Mouse (Mus musculus): Measurements from ENCODE around the gene Wnt2b. TPM values are rescaled to one million over a fixed set of nuclear protein-coding genes. Genes with fewer than 3 reads are reported as not detected.

Wnt2b gene
- total and polyA plus RNA-seq, 3 experiments, result 0.16 TPM; not detected in 2

GRCm38 (mm10) chr3:105000561-105000960 lies 38.8 kb upstream of the Wnt2b start:
- H3K79me2 ChIP-seq (replicated peaks; ENCODE audit: control insufficient read depth, extremely low read depth, insufficient read depth, poor library complexity, severe bottlenecking), result no peaks in the 10 kb centered on the region
- peaks cover 0 to 7% of the 10 kb centered on the region in 2 experiments; a peak in 2 of 4 replicates for H3K4me1 ChIP-seq (ENCODE audit: control insufficient read depth in 1 of 2, insufficient read depth in 2 of 2)
- H3K36me3 ChIP-seq (replicated peaks in 1 of 2; ENCODE audit: control insufficient read depth in 1 of 2, insufficient read depth in 1 of 2, low read length in 1 of 2), result no peaks in the 10 kb centered on the region
- in situ Hi-C loops (cut with MboI; ENCODE audit: low pct_ligation_motif_present, low pct_unique_long_range_greater_than_20kb, low sequenced_read_pairs) (no loop called here), dilution Hi-C loops (cut with MboI; ENCODE audit: extremely low pct_ligation_motif_present, extremely low pct_unique_long_range_greater_than_20kb, low sequenced_read_pairs) (no loop called here)
- H3K27me3 ChIP-seq (replicated peaks), result no peaks in the 10 kb centered on the region
- H3K9me3 ChIP-seq (replicated peaks; ENCODE audit: low read length), result no peaks in the 10 kb centered on the region
- no peak overlapping the region for H3K4me2 ChIP-seq (ENCODE audit: insufficient read depth, low read depth, poor library complexity, severe bottlenecking)
- TF ChIP-seq NELFE (IDR thresholded peaks at IDR 0.05; ENCODE audit: low read depth, low read length), result no peak
- 0 out of 2 replicates have a peak, but pooled peaks have one; percentile 10 for TF ChIP-seq EP300 (IDR thresholded peaks at IDR 0.05; ENCODE audit: low read length)
- DNase-seq (ENCODE audit: extremely low read depth), result no peak
- no peak overlapping the region for H3K9ac ChIP-seq (ENCODE audit: insufficient read depth, low read depth)
- H3K27ac ChIP-seq (ENCODE audit: insufficient read depth, low read depth), result no peak overlapping the region
- no peak overlapping the region for H3K4me3 ChIP-seq (replicated peaks in 1 of 3; ENCODE audit: low read depth in 2 of 3, low read length in 2 of 3, poor library complexity in 1 of 3)

DNA sequence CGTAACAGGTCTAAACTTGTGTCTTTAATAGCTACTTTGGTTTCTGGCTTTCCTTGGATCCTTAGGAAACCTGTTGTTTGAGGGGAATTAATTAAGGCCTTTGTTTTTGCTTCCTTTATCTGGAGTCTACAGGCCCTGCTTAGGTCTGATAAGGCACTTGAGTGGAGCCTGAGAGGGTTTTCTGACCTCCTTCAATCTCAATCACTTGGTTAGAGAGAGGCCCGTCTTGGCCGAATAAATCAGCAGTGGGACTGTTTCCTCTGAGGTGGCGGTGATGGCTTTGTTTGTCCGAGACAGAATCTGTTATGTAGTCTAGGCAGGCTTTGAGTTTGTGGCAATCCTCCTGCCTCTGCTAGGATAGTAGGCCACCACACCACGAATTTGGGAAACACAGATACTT lies 35.8 kb upstream of the Wnt2b start:
- H3K9ac ChIP-seq (ENCODE audit: insufficient read depth, low read depth), result no peak overlapping the region
- peaks cover 0 to 11% of the 10 kb centered on the region in 2 experiments; a peak in 2 of 4 replicates for H3K4me1 ChIP-seq (ENCODE audit: control insufficient read depth in 1 of 2, insufficient read depth in 2 of 2)
- DNase-seq (ENCODE audit: extremely low read depth), result no peak
- no peaks in the 10 kb centered on the region for H3K79me2 ChIP-seq (replicated peaks; ENCODE audit: control insufficient read depth, extremely low read depth, insufficient read depth, poor library complexity, severe bottlenecking)
- H3K4me2 ChIP-seq (ENCODE audit: insufficient read depth, low read depth, poor library complexity, severe bottlenecking), result no peak overlapping the region
- no peak overlapping the region for H3K27ac ChIP-seq (ENCODE audit: insufficient read depth, low read depth)
- dilution Hi-C loops (cut with MboI; ENCODE audit: extremely low pct_ligation_motif_present, extremely low pct_unique_long_range_greater_than_20kb, low sequenced_read_pairs) (no loop called here), in situ Hi-C loops (cut with MboI; ENCODE audit: low pct_ligation_motif_present, low pct_unique_long_range_greater_than_20kb, low sequenced_read_pairs) (no loop called here)
- H3K36me3 ChIP-seq (replicated peaks in 1 of 2; ENCODE audit: control insufficient read depth in 1 of 2, insufficient read depth in 1 of 2, low read length in 1 of 2), result no peaks in the 10 kb centered on the region
- no peak for TF ChIP-seq USF1 (IDR thresholded peaks at IDR 0.05; ENCODE audit: low read depth, low read length)
- H3K4me3 ChIP-seq (replicated peaks in 1 of 3; ENCODE audit: low read depth in 2 of 3, low read length in 2 of 3, poor library complexity in 1 of 3), result no peak overlapping the region
- no peaks in the 10 kb centered on the region for H3K9me3 ChIP-seq (replicated peaks; ENCODE audit: low read length)
- H3K27me3 ChIP-seq (replicated peaks), result no peaks in the 10 kb centered on the region

- Histone ChIP-seq H3K9ac (ENCODE audit: insufficient read depth, low read depth) (no peak overlapping the region), H3K36me3 (replicated peaks in 1 of 2; ENCODE audit: control insufficient read depth in 1 of 2, insufficient read depth in 1 of 2, low read length in 1 of 2) (no peaks in the 10 kb centered on the region), H3K4me3 (replicated peaks in 1 of 3; ENCODE audit: low read depth in 2 of 3, low read length in 2 of 3, poor library complexity in 1 of 3) (no peak overlapping the region), H3K79me2 (replicated peaks; ENCODE audit: control insufficient read depth, extremely low read depth, insufficient read depth, poor library complexity, severe bottlenecking) (no peaks in the 10 kb centered on the region), H3K4me1 (ENCODE audit: control insufficient read depth in 1 of 2, insufficient read depth in 2 of 2) (peaks cover 0 to 3% of the 10 kb centered on the region in 2 experiments; a peak in 1 of 4 replicates), H3K27me3 (replicated peaks) (no peaks in the 10 kb centered on the region), H3K4me2 (ENCODE audit: insufficient read depth, low read depth, poor library complexity, severe bottlenecking) (no peak overlapping the region), H3K27ac (ENCODE audit: insufficient read depth, low read depth) (no peak overlapping the region), H3K9me3 (replicated peaks; ENCODE audit: low read length) (no peaks in the 10 kb centered on the region)
- dilution Hi-C loops (cut with MboI; ENCODE audit: extremely low pct_ligation_motif_present, extremely low pct_unique_long_range_greater_than_20kb, low sequenced_read_pairs), result no loop called here
- no peak for DNase-seq (ENCODE audit: extremely low read depth)
- in situ Hi-C loops (cut with MboI; ENCODE audit: low pct_ligation_motif_present, low pct_unique_long_range_greater_than_20kb, low sequenced_read_pairs), result no loop called here
- TF ChIP-seq SIN3A (IDR thresholded peaks at IDR 0.05; ENCODE audit: low read length) (no peak), MAFK (IDR thresholded peaks at IDR 0.05; ENCODE audit: insufficient replicate concordance, low read length) (no peak), MAZ (IDR thresholded peaks at IDR 0.05; ENCODE audit: low read depth, low read length) (no peak)
Observed at GRCm38 (mm10) chr3:104995707-104996106, 34.0 kb upstream of the Wnt2b start.

DNA sequence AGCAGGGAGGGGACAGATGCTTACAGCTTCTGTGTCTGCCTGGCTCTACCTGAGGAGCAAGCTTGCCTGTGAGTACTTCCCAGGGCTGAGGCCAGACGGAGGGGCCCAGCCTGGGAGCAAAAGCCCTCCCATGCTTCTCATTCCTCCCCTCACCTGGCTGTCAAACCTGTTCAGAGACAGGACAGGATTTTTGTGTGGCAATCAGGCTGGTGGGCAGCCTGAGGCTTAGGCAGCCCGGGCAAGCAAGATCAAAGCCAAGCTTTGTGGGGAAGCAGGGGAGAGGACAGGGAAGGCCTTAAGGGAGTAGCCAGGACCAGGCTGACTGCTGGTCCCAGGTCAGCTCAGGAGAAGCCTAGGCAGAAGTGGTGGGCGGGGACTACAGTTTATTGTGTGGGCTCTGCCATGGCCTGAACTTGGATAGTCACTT lies 32.7 kb upstream of the Wnt2b start:
- Histone ChIP-seq H3K9me3 (replicated peaks; ENCODE audit: low read length) (no peaks in the 10 kb centered on the region), H3K4me1 (ENCODE audit: control insufficient read depth in 1 of 2, insufficient read depth in 2 of 2) (peaks cover 0 to 3% of the 10 kb centered on the region in 2 experiments; a peak in 1 of 4 replicates), H3K4me2 (ENCODE audit: insufficient read depth, low read depth, poor library complexity, severe bottlenecking) (no peak overlapping the region), H3K4me3 (replicated peaks in 1 of 3; ENCODE audit: low read depth in 2 of 3, low read length in 2 of 3, poor library complexity in 1 of 3) (no peak overlapping the region), H3K79me2 (replicated peaks; ENCODE audit: control insufficient read depth, extremely low read depth, insufficient read depth, poor library complexity, severe bottlenecking) (no peaks in the 10 kb centered on the region), H3K9ac (ENCODE audit: insufficient read depth, low read depth) (no peak overlapping the region), H3K36me3 (replicated peaks in 1 of 2; ENCODE audit: control insufficient read depth in 1 of 2, insufficient read depth in 1 of 2, low read length in 1 of 2) (no peaks in the 10 kb centered on the region), H3K27ac (ENCODE audit: insufficient read depth, low read depth) (no peak overlapping the region), H3K27me3 (replicated peaks) (no peaks in the 10 kb centered on the region)
- dilution Hi-C loops (cut with MboI; ENCODE audit: extremely low pct_ligation_motif_present, extremely low pct_unique_long_range_greater_than_20kb, low sequenced_read_pairs), result no loop called here
- in situ Hi-C loops (cut with MboI; ENCODE audit: low pct_ligation_motif_present, low pct_unique_long_range_greater_than_20kb, low sequenced_read_pairs), result loop anchor here (5.0 kb wide), 1 partner anchor 48 kb away; no protein-coding TSS in a partner anchor
- no peak for TF ChIP-seq GABPA (IDR thresholded peaks at IDR 0.05; ENCODE audit: insufficient replicate concordance, low read depth, low read length)
- TF ChIP-seq EP300 (IDR thresholded peaks at IDR 0.05; ENCODE audit: low read length), result no peak
- no peak for TF ChIP-seq SMC3 (IDR thresholded peaks at IDR 0.05; ENCODE audit: low read depth, low read length)
- no peak for TF ChIP-seq IRF4 (IDR thresholded peaks at IDR 0.05; ENCODE audit: low read depth, low read length)
- no peak for TF ChIP-seq USF1 (IDR thresholded peaks at IDR 0.05; ENCODE audit: low read depth, low read length)
- TF ChIP-seq UBTF (IDR thresholded peaks at IDR 0.05; ENCODE audit: low read depth, low read length), result no peak
- TF ChIP-seq RCOR1 (conservative IDR thresholded peaks at IDR 0.05; ENCODE audit: low read depth, low read length), result no peak
- TF ChIP-seq HCFC1 (IDR thresholded peaks at IDR 0.05; ENCODE audit: low read depth, low read length), result no peak
- no peak for TF ChIP-seq CTCF (conservative IDR thresholded peaks at IDR 0.05 in 1 of 2, IDR thresholded peaks at IDR 0.05 in 1 of 2; ENCODE audit: low read depth in 2 of 2, low read length in 2 of 2)
- no peak for TF ChIP-seq MAFK (IDR thresholded peaks at IDR 0.05; ENCODE audit: insufficient replicate concordance, low read length)
- TF ChIP-seq JUND (conservative IDR thresholded peaks at IDR 0.05; ENCODE audit: low read depth, low read length), result no peak
- TF ChIP-seq RAD21 (IDR thresholded peaks at IDR 0.05; ENCODE audit: low read depth, low read length), result no peak
- no peak for TF ChIP-seq MEF2A (IDR thresholded peaks at IDR 0.05; ENCODE audit: borderline replicate concordance, low read depth, low read length)
- TF ChIP-seq KAT2A (IDR thresholded peaks at IDR 0.05; ENCODE audit: insufficient replicate concordance, low read length), result no peak
- TF ChIP-seq POLR2AphosphoS2 (IDR thresholded peaks at IDR 0.05; ENCODE audit: low read depth, low read length), result no peak
- no peak for DNase-seq (ENCODE audit: extremely low read depth)

Data from CH12.LX (cell line).